Mouse (Mus musculus) embryonic fibroblast, embryonic 13.5 days (primary cell): ENCODE results near the gene Strn3.

Experiments
- CTCF ChIP-seq: IDR thresholded peaks from 2 replicates; pipeline ENCODE4 v1.5.1; 2011; ENCODE audit warnings: mild to moderate bottlenecking, control low read depth, low read length, moderate library complexity, borderline replicate concordance; ENCODE audit not compliant: insufficient read depth
- POLR2A ChIP-seq: IDR thresholded peaks from 2 replicates; pipeline ENCODE4 v1.6.1; 2011; ENCODE audit warnings: low read depth, mild to moderate bottlenecking, control low read depth, low read length, moderate library complexity

GRCm38 (mm10) chr12:51676442-51676841 is 15.3 kb downstream of the Strn3 start:
- TF ChIP-seq POLR2A = no peak
- TF ChIP-seq CTCF = no peak
